Mouse (Mus musculus): ENCODE results near the gene Sec14l3. TPM values are rescaled to one million over a fixed set of nuclear protein-coding genes. Genes with fewer than 3 reads are reported as not detected.

The Sec14l3 gene
- polyA plus RNA-seq, 1 experiment from 2014 or later: 0.54 TPM

DNA sequence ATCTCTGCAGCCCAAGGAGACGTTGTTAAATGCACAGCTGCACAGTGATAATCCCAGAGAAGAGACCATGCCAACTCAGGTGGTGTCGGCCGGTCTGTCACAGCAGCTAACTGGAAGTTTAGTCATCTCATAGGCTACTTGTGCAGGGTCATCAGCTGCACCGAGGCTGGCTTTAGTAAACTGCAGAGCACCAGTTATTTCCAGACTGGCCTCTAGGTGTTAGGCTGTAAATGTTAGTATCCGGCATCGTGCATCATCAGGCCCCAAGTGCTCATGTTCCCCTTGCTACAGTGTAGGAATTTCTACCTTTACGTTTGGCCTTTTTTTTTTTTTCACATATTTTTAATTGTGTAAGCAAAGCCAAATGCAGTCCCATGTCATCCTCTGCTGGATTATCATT is 31.2 kb upstream of the Sec14l3 start:
- WGBS: 76% methylated on average over 7 of the region's 7 CpGs
- 0 out of 2 replicates have a peak, but pooled peaks cover 2% of the 10 kb centered on the region for H3K27me3 ChIP-seq (ENCODE audit: control insufficient read depth, insufficient read depth, low read length)
- no peak overlapping the region for H3K27ac ChIP-seq
- H3K9me3 ChIP-seq (ENCODE audit: control insufficient read depth, low read length): no peaks in the 10 kb centered on the region
- no peak overlapping the region for H3K4me2 ChIP-seq (replicated peaks)
- H3K4me3 ChIP-seq (replicated peaks; ENCODE audit: low read length): no peak overlapping the region
- ATAC-seq (ENCODE audit: low FRiP score): no peak
- H3K9ac ChIP-seq: no peak overlapping the region
- H3K36me3 ChIP-seq (replicated peaks; ENCODE audit: control insufficient read depth, insufficient read depth): no peaks in the 10 kb centered on the region
- no peak for DNase-seq (ENCODE audit: low spot score)
- H3K4me1 ChIP-seq (replicated peaks; ENCODE audit: control insufficient read depth, insufficient read depth, low read length): no peaks in the 10 kb centered on the region

- H3K4me1 ChIP-seq (replicated peaks; ENCODE audit: control insufficient read depth, insufficient read depth, low read length): no peaks in the 10 kb centered on the region
- H3K27me3 ChIP-seq (ENCODE audit: control insufficient read depth, insufficient read depth, low read length): 0 out of 2 replicates have a peak, but pooled peaks cover 2% of the 10 kb centered on the region
- DNase-seq (ENCODE audit: low spot score): no peak
- no peak overlapping the region for H3K4me3 ChIP-seq (replicated peaks; ENCODE audit: low read length)
- H3K9me3 ChIP-seq (ENCODE audit: control insufficient read depth, low read length): no peaks in the 10 kb centered on the region
- H3K4me2 ChIP-seq (replicated peaks): no peak overlapping the region
- WGBS: 93% methylated on average over 4 of the region's 4 CpGs
- no peaks in the 10 kb centered on the region for H3K36me3 ChIP-seq (replicated peaks; ENCODE audit: control insufficient read depth, insufficient read depth)
- no peak overlapping the region for H3K9ac ChIP-seq
- no peak for ATAC-seq (ENCODE audit: low FRiP score)
- H3K27ac ChIP-seq: no peak overlapping the region
Observed at GRCm38 (mm10) chr11:4034169-4034568, 30.5 kb upstream of the Sec14l3 start.

- WGBS: 71% methylated on average over 18 of the region's 18 CpGs
- H3K4me2 ChIP-seq (replicated peaks): no peak overlapping the region
- H3K27ac ChIP-seq: no peak overlapping the region
- H3K4me1 ChIP-seq (replicated peaks; ENCODE audit: control insufficient read depth, insufficient read depth, low read length): no peaks in the 10 kb centered on the region
- no peak overlapping the region for H3K4me3 ChIP-seq (replicated peaks; ENCODE audit: low read length)
- ATAC-seq (ENCODE audit: low FRiP score): no peak
- no peak for DNase-seq (ENCODE audit: low spot score)
- no peak overlapping the region for H3K9ac ChIP-seq
- no peaks in the 10 kb centered on the region for H3K9me3 ChIP-seq (ENCODE audit: control insufficient read depth, low read length)
- H3K27me3 ChIP-seq (ENCODE audit: control insufficient read depth, insufficient read depth, low read length): 0 out of 2 replicates have a peak, but pooled peaks cover 2% of the 10 kb centered on the region
- no peaks in the 10 kb centered on the region for H3K36me3 ChIP-seq (replicated peaks; ENCODE audit: control insufficient read depth, insufficient read depth)
Observed at GRCm38 (mm10) chr11:4035116-4035892, 29.3 kb upstream of the Sec14l3 start.

- no peaks in the 10 kb centered on the region for H3K36me3 ChIP-seq (replicated peaks; ENCODE audit: control insufficient read depth, insufficient read depth)
- no peak overlapping the region for H3K4me2 ChIP-seq (replicated peaks)
- DNase-seq (ENCODE audit: low spot score) (no peak), ATAC-seq (ENCODE audit: low FRiP score) (no peak)
- 0 out of 2 replicates have a peak, but pooled peaks cover 2% of the 10 kb centered on the region for H3K27me3 ChIP-seq (ENCODE audit: control insufficient read depth, insufficient read depth, low read length)
- no peak overlapping the region for H3K9ac ChIP-seq
- no peak overlapping the region for H3K27ac ChIP-seq
- 92% methylated on average over 6 of the region's 6 CpGs for WGBS
- no peak overlapping the region for H3K4me3 ChIP-seq (replicated peaks; ENCODE audit: low read length)
- H3K4me1 ChIP-seq (replicated peaks; ENCODE audit: control insufficient read depth, insufficient read depth, low read length): no peaks in the 10 kb centered on the region
- no peaks in the 10 kb centered on the region for H3K9me3 ChIP-seq (ENCODE audit: control insufficient read depth, low read length)
Observed at GRCm38 (mm10) chr11:4035916-4036315, 28.7 kb upstream of the Sec14l3 start.

- ATAC-seq (ENCODE audit: low FRiP score): no peak
- Histone ChIP-seq H3K27me3 (ENCODE audit: control insufficient read depth, insufficient read depth, low read length) (0 out of 2 replicates have a peak, but pooled peaks cover 2% of the 10 kb centered on the region), H3K4me2 (replicated peaks) (no peak overlapping the region), H3K27ac (no peak overlapping the region), H3K4me1 (replicated peaks; ENCODE audit: control insufficient read depth, insufficient read depth, low read length) (no peaks in the 10 kb centered on the region), H3K4me3 (replicated peaks; ENCODE audit: low read length) (no peak overlapping the region), H3K9ac (no peak overlapping the region), H3K9me3 (ENCODE audit: control insufficient read depth, low read length) (no peaks in the 10 kb centered on the region), H3K36me3 (replicated peaks; ENCODE audit: control insufficient read depth, insufficient read depth) (no peaks in the 10 kb centered on the region)
- WGBS: 77% methylated on average over 9 of the region's 9 CpGs
- DNase-seq (ENCODE audit: low spot score): no peak
Observed at GRCm38 (mm10) chr11:4036365-4037084, 28.1 kb upstream of the Sec14l3 start.

DNA sequence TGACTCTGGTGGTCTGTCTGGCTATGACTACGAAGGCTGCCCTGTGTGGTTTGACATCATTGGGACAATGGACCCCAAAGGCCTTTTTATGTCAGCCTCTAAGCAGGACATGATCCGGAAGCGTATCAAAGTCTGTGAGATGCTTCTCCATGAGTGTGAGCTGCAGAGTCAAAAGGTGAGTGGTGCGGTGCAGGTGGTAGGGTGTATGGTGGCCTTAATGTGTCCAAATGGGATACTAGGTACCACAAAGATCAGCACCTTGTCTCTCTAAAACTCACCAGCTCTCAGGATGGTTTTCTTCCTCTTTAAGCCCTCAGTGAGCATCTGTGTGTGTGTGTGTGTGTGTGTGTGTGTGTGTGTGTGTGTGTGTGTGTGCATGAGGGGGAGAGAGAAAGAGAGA is 24.7 kb upstream of the Sec14l3 start:
- no peak overlapping the region for H3K4me3 ChIP-seq (replicated peaks; ENCODE audit: low read length)
- no peaks in the 10 kb centered on the region for H3K9me3 ChIP-seq (ENCODE audit: control insufficient read depth, low read length)
- H3K9ac ChIP-seq: no peak overlapping the region
- 90% methylated on average over 4 of the region's 4 CpGs for WGBS
- ATAC-seq (ENCODE audit: low FRiP score) (no peak), DNase-seq (ENCODE audit: low spot score) (no peak)
- H3K27ac ChIP-seq: no peak overlapping the region
- H3K4me2 ChIP-seq (replicated peaks): no peak overlapping the region
- no peaks in the 10 kb centered on the region for H3K36me3 ChIP-seq (replicated peaks; ENCODE audit: control insufficient read depth, insufficient read depth)
- H3K4me1 ChIP-seq (replicated peaks; ENCODE audit: control insufficient read depth, insufficient read depth, low read length): no peaks in the 10 kb centered on the region
- H3K27me3 ChIP-seq (ENCODE audit: control insufficient read depth, insufficient read depth, low read length): no peaks in the 10 kb centered on the region

DNA sequence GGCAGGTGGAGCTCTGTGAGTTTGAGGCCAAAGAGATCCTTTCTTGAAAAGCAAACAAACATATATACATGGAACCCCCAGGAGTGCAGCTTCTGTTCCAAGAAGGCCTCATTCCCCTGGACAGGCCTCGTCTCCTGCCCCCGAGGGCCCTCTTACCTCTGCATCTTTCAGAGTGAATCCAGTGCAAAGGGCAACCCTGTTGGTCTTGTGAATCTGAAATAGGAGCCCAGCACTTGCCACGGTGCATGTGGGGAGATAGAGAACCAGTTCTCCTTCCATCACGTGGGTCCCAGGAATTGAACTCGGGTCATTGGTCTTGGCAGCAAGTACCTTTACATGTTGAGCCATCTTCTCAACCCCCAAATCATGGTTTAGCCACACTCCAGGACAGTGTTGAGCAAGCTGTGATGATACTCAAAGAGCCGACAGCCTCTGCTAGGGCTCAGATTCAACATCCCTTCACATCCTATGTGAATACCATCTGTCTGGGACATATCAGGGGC is 23.5 kb upstream of the Sec14l3 start:
- Histone ChIP-seq H3K27me3 (ENCODE audit: control insufficient read depth, insufficient read depth, low read length) (no peaks in the 10 kb centered on the region), H3K4me3 (replicated peaks; ENCODE audit: low read length) (no peak overlapping the region), H3K27ac (no peak overlapping the region), H3K9me3 (ENCODE audit: control insufficient read depth, low read length) (no peaks in the 10 kb centered on the region), H3K36me3 (replicated peaks; ENCODE audit: control insufficient read depth, insufficient read depth) (no peaks in the 10 kb centered on the region), H3K4me1 (replicated peaks; ENCODE audit: control insufficient read depth, insufficient read depth, low read length) (no peaks in the 10 kb centered on the region), H3K4me2 (replicated peaks) (no peak overlapping the region), H3K9ac (no peak overlapping the region)
- DNase-seq (ENCODE audit: low spot score) (no peak), ATAC-seq (ENCODE audit: low FRiP score) (no peak)
- WGBS: 89% methylated on average over 6 of the region's 6 CpGs

DNA sequence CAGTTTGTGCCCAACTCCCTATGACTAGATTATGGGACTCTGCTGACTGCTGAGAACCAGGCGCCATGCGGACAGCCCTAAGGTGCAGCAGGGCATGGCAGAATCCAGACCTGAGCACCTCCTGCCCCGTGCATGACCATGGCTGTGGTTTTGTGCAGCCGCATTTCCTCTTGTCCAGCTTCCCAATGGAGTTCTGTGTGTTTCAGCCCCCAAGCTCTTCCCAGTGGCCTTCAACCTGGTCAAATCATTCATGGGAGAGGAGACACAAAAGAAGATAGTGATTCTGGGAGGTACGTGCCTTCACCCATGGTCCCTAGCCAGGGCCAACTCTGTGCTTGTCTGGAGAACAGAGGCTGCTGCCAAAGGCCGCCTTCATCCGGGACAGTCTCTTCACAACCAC is 21.6 kb upstream of the Sec14l3 start:
- H3K36me3 ChIP-seq (replicated peaks; ENCODE audit: control insufficient read depth, insufficient read depth): no peaks in the 10 kb centered on the region
- no peak overlapping the region for H3K9ac ChIP-seq
- no peaks in the 10 kb centered on the region for H3K27me3 ChIP-seq (ENCODE audit: control insufficient read depth, insufficient read depth, low read length)
- no peak overlapping the region for H3K4me2 ChIP-seq (replicated peaks)
- no peaks in the 10 kb centered on the region for H3K4me1 ChIP-seq (replicated peaks; ENCODE audit: control insufficient read depth, insufficient read depth, low read length)
- no peak overlapping the region for H3K4me3 ChIP-seq (replicated peaks; ENCODE audit: low read length)
- no peaks in the 10 kb centered on the region for H3K9me3 ChIP-seq (ENCODE audit: control insufficient read depth, low read length)
- ATAC-seq (ENCODE audit: low FRiP score) (no peak), DNase-seq (ENCODE audit: low spot score) (no peak)
- no peak overlapping the region for H3K27ac ChIP-seq
- 92% methylated on average over 7 of the region's 7 CpGs for WGBS

- Histone ChIP-seq H3K9me3 (ENCODE audit: control insufficient read depth, low read length) (no peaks in the 10 kb centered on the region), H3K4me2 (replicated peaks) (no peak overlapping the region), H3K36me3 (replicated peaks; ENCODE audit: control insufficient read depth, insufficient read depth) (no peaks in the 10 kb centered on the region), H3K9ac (no peak overlapping the region), H3K4me1 (replicated peaks; ENCODE audit: control insufficient read depth, insufficient read depth, low read length) (no peaks in the 10 kb centered on the region), H3K27ac (no peak overlapping the region), H3K27me3 (ENCODE audit: control insufficient read depth, insufficient read depth, low read length) (no peaks in the 10 kb centered on the region), H3K4me3 (replicated peaks; ENCODE audit: low read length) (no peak overlapping the region)
- WGBS: 65% methylated on average over 5 of the region's 5 CpGs
- ATAC-seq (ENCODE audit: low FRiP score) (no peak), DNase-seq (ENCODE audit: low spot score) (no peak)
Observed at GRCm38 (mm10) chr11:4046526-4046925, 18.1 kb upstream of the Sec14l3 start.
